Mouse (Mus musculus) ES-Bruce4 (cell line): ENCODE data around the gene Srr.

Experiments used
- CTCF ChIP-seq: IDR thresholded peaks from one replicate; pipeline ENCODE4 v1.8.1; 2011; ENCODE audit warnings: low read depth, low read length
- EP300 ChIP-seq: IDR thresholded peaks from 2 replicates; pipeline ENCODE4 v1.6.1; 2011; ENCODE audit warnings: low read depth, low read length; ENCODE audit not compliant: insufficient read depth
- POLR2A ChIP-seq: IDR thresholded peaks from one replicate; pipeline ENCODE4 v1.8.1; 2011; ENCODE audit warnings: low read length; ENCODE audit not compliant: insufficient read depth

- TF ChIP-seq POLR2A (no peak), CTCF (no peak), EP300 (no peak)
These were observed 29.2 kb upstream of the Srr start for GRCm38 (mm10) chr11:74954901-74955300.
